Mouse (Mus musculus) CH12.LX (cell line): ENCODE measurements around the gene AC124502.3. TPM values are rescaled to one million over a fixed set of nuclear protein-coding genes. Genes with fewer than 3 reads are reported as not detected.

Experiments
- DNase-seq: peaks from one replicate; pipeline ENCODE4 v3.0.0-alpha.2; 2013; ENCODE audit errors: extremely low read depth
- H3K27ac ChIP-seq: 2 replicates; pipeline ENCODE4 v1.5.1; 2012; ENCODE audit warnings: low read depth, mild to moderate bottlenecking, control low read depth, moderate library complexity; ENCODE audit not compliant: insufficient read depth
- H3K27me3 ChIP-seq: replicated peaks from 2 replicates; pipeline ENCODE3; 2012; ENCODE audit warnings: inconsistent platforms
- H3K36me3 ChIP-seq, 2 experiments: replicated peaks in 1 of 2; 2 replicates each; pipeline versions ENCODE3 to v1.6.1; 2012; ENCODE audit warnings: inconsistent platforms in 1 of 2, low read length in 1 of 2, mild to moderate bottlenecking in 1 of 2, mixed read lengths in 1 of 2, moderate library complexity in 1 of 2; ENCODE audit not compliant: control insufficient read depth in 1 of 2, insufficient read depth in 1 of 2
- H3K4me1 ChIP-seq, 2 experiments: 2 replicates each; pipeline ENCODE4 v1.6.1; 2012; ENCODE audit warnings: inconsistent platforms in 1 of 2, moderate library complexity in 1 of 2; ENCODE audit not compliant: insufficient read depth in 2 of 2, control insufficient read depth in 1 of 2
- H3K4me2 ChIP-seq: 2 replicates; pipeline ENCODE4 v1.6.1; 2012; ENCODE audit warnings: low read depth, mild to moderate bottlenecking, control low read depth; ENCODE audit not compliant: poor library complexity, insufficient read depth, severe bottlenecking
- H3K4me3 ChIP-seq, 3 experiments: fragments of 150-350 bp in 1 of 3; sonication (generic) in 1 of 3; replicated peaks in 1 of 3; 2 replicates each; pipeline versions ENCODE3 to v1.5.1; 2011 to 2012; ENCODE audit warnings: low read depth in 2 of 3, low read length in 2 of 3, mild to moderate bottlenecking in 2 of 3, moderate library complexity in 2 of 3, control low read depth in 1 of 3, improper control_type of control experiment in 1 of 3, inconsistent platforms in 1 of 3, mixed read lengths in 1 of 3; ENCODE audit not compliant: poor library complexity in 1 of 3
- H3K79me2 ChIP-seq: replicated peaks from 2 replicates; pipeline ENCODE4 v1.6.1; 2012; ENCODE audit warnings: mild to moderate bottlenecking, moderate library complexity; ENCODE audit not compliant: control insufficient read depth, poor library complexity, insufficient read depth, severe bottlenecking; ENCODE audit errors: extremely low read depth
- H3K9ac ChIP-seq: 2 replicates; pipeline ENCODE4 v1.6.1; 2012; ENCODE audit warnings: low read depth, mild to moderate bottlenecking, control low read depth, moderate library complexity; ENCODE audit not compliant: insufficient read depth
- H3K9me3 ChIP-seq: replicated peaks from 2 replicates; pipeline ENCODE3; 2012; ENCODE audit warnings: low read length, inconsistent platforms, mixed read lengths
- BHLHE40 ChIP-seq: IDR thresholded peaks from 2 replicates; pipeline ENCODE4 v1.6.1; 2011; ENCODE audit warnings: mild to moderate bottlenecking, low read depth, low read length, improper control_type of control experiment
- CHD2 ChIP-seq: IDR thresholded peaks from 2 replicates; pipeline ENCODE4 v1.6.1; 2011; ENCODE audit warnings: low read length, improper control_type of control experiment
- CTCF ChIP-seq, 2 experiments: IDR thresholded peaks in 1 of 2; conservative IDR thresholded peaks in 1 of 2; 2 replicates each; pipeline ENCODE4 v1.5.1; 2011 to 2012; ENCODE audit warnings: low read depth in 2 of 2, low read length in 2 of 2, improper control_type of control experiment in 1 of 2, inconsistent platforms in 1 of 2, mild to moderate bottlenecking in 1 of 2, moderate library complexity in 1 of 2
- ELF1 ChIP-seq: IDR thresholded peaks from 2 replicates; pipeline ENCODE4 v1.6.1; 2014; ENCODE audit warnings: low read depth, mild to moderate bottlenecking, inconsistent platforms, low read length, improper control_type of control experiment
- EP300 ChIP-seq: IDR thresholded peaks from 2 replicates; pipeline ENCODE4 v1.6.1; 2011; ENCODE audit warnings: low read length, improper control_type of control experiment
- HCFC1 ChIP-seq: IDR thresholded peaks from 2 replicates; pipeline ENCODE4 v1.6.1; 2012; ENCODE audit warnings: low read depth, mild to moderate bottlenecking, inconsistent platforms, low read length, improper control_type of control experiment
- IRF4 ChIP-seq: IDR thresholded peaks from 2 replicates; pipeline ENCODE4 v1.6.1; 2014; ENCODE audit warnings: low read depth, mild to moderate bottlenecking, inconsistent platforms, low read length, improper control_type of control experiment
- KAT2A ChIP-seq: IDR thresholded peaks from 2 replicates; pipeline ENCODE4 v1.6.1; 2012; ENCODE audit warnings: low read length, improper control_type of control experiment, inconsistent platforms; ENCODE audit not compliant: insufficient replicate concordance
- MAFK ChIP-seq: IDR thresholded peaks from 2 replicates; pipeline ENCODE4 v1.6.1; 2011; ENCODE audit warnings: low read length, improper control_type of control experiment; ENCODE audit not compliant: insufficient replicate concordance
- MAZ ChIP-seq: IDR thresholded peaks from 2 replicates; pipeline ENCODE4 v1.6.1; 2012; ENCODE audit warnings: low read depth, mild to moderate bottlenecking, inconsistent platforms, low read length, improper control_type of control experiment, moderate library complexity
- MYC ChIP-seq: IDR thresholded peaks from 2 replicates; pipeline ENCODE4 v1.6.1; 2011; ENCODE audit warnings: low read depth, mild to moderate bottlenecking, improper control_type of control experiment, low read length
- POLR2A ChIP-seq: IDR thresholded peaks from 2 replicates; pipeline ENCODE4 v1.6.1; 2011; ENCODE audit warnings: low read depth, mild to moderate bottlenecking, improper control_type of control experiment, low read length
- POLR2AphosphoS2 ChIP-seq: IDR thresholded peaks from 2 replicates; pipeline ENCODE4 v1.6.1; 2011; ENCODE audit warnings: low read depth, low read length, improper control_type of control experiment
- UBTF ChIP-seq: IDR thresholded peaks from 2 replicates; pipeline ENCODE4 v1.6.1; 2012; ENCODE audit warnings: low read depth, mild to moderate bottlenecking, inconsistent platforms, low read length, improper control_type of control experiment, moderate library complexity
- ZMIZ1 ChIP-seq: IDR thresholded peaks from 2 replicates; pipeline ENCODE4 v1.6.1; 2012; ENCODE audit warnings: low read depth, mild to moderate bottlenecking, inconsistent platforms, low read length, improper control_type of control experiment
- ZNF384 ChIP-seq: IDR thresholded peaks from 2 replicates; pipeline ENCODE4 v1.6.1; 2012; ENCODE audit warnings: low read depth, low read length, improper control_type of control experiment, inconsistent platforms
- dilution Hi-C: fragments of 300-500 bp; cut with MboI; formaldehyde crosslinking; loops from 2 replicates; pipeline ENCODE4 v1.14.3; 2020; ENCODE audit warnings: low sequenced_read_pairs; ENCODE audit not compliant: extremely low pct_unique_long_range_greater_than_20kb, extremely low pct_ligation_motif_present
- in situ Hi-C: fragments of 300-500 bp; cut with MboI; formaldehyde crosslinking; loops from 3 replicates; pipeline ENCODE4 v1.14.3; 2019; ENCODE audit warnings: low sequenced_read_pairs, low pct_ligation_motif_present, low pct_unique_long_range_greater_than_20kb, mixed read lengths
- polyA plus RNA-seq: library from polyadenylated mRNA; unstranded; fragments of >175 nt; gene quantifications from 2 replicates; pipeline ENCODE4 v1.2.1, GENCODE M21; 2012; ENCODE audit warnings: low read depth; ENCODE audit not compliant: insufficient read length
- total RNA-seq, 2 experiments: library from RNA; depleted of rRNA; stranded (reverse); fragments of 300-350 nt in 1 of 2; fragments of >200 nt in 1 of 2; gene quantifications; 2 replicates each; pipeline ENCODE4 v1.2.3; 2012 to 2014

Gene AC124502.3
- total and polyA plus RNA-seq, 3 experiments, result 0.15 to 2.1 (median 0.29) TPM

DNA sequence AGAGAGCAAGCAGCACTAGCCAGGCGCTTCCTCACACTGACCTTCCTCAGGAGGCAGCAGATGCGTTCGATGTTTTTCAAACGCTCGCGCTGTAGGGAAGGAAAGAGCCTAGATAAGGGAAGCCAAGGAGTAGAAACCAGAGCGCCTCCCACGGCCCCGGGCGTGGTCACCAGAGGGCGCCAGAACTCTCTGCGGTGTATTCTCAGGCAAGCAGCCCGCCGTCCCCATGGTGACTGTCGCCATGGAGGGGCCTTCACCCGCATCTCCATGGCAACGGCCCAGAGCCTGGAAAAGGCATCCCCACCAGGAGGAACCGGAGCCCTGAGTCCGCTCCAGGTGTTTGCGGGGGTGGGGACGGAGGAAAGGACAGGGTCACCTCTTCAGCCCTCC lies 55.5 kb downstream of the AC124502.3 start (continued):
- TF ChIP-seq EP300, result no peak
- no peak for TF ChIP-seq HCFC1
- peak; percentile 35; the same call in 1 of the 2 replicates for TF ChIP-seq POLR2A
- no peak for TF ChIP-seq CHD2
- no peak for TF ChIP-seq POLR2AphosphoS2
- no peak for TF ChIP-seq KAT2A
- TF ChIP-seq ZMIZ1, result no peak
- peak in 1 of 2 experiments; percentile 91; a peak in 2 of 4 replicates for TF ChIP-seq CTCF (conservative IDR thresholded peaks at IDR 0.05 in 1 of 2, IDR thresholded peaks at IDR 0.05 in 1 of 2; ENCODE audit: low read depth in 2 of 2, low read length in 2 of 2)
- TF ChIP-seq IRF4, result peak; percentile 42; the same call in 1 of the 2 replicates

DNA sequence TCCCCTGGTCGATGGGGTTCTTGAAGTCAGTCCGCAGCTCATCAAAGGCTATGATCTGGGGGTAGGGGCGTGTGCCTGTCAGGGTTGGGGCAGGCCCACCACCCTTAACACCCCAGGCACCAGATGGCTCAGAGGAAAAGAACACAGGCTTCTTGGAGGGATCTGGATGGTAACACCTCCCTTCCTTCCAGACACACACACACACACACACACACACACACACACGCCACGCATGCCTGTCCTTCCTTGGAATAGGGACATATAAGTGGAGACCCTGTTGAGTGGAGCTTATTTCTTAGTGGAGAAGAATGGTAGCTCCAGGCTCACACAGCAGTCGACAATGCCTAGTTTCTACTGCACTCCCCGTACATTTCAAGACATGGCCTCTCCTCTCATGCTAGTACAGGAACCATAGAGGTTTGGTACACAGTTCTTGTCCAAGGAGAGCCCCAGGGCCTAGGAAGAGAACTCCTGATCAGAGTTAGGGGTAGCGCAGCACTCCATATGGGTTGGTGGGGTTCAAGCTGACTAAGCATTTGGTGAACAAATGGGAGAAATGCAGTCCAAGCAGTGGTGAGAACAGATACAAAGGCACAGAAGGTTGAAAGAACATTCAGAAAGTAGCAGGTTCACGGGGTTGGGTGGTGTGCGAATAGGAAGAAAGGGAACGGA lies 56.2 kb downstream of the AC124502.3 start:
- H3K4me3 ChIP-seq, result no peak overlapping the region
- peaks cover 36 to 54% of the 10 kb centered on the region in 2 experiments for H3K36me3 ChIP-seq
- H3K27me3 ChIP-seq, result no peaks in the 10 kb centered on the region
- no peak overlapping the region for H3K4me2 ChIP-seq
- dilution Hi-C loops, result no loop called here
- H3K9me3 ChIP-seq, result no peaks in the 10 kb centered on the region
- no peak overlapping the region for H3K27ac ChIP-seq
- H3K9ac ChIP-seq, result no peak overlapping the region
- peaks cover 10% of the 10 kb centered on the region in 2 experiments; a peak in 3 of 4 replicates for H3K4me1 ChIP-seq
- TF ChIP-seq MAFK, result 0 out of 2 replicates have a peak, but pooled peaks have one; percentile 22
- no peak for TF ChIP-seq BHLHE40
- TF ChIP-seq POLR2AphosphoS2, result peak; percentile 73; the same call in 1 of the 2 replicates
- 0 out of 2 replicates have a peak, but pooled peaks have one; percentile 38 for TF ChIP-seq ZMIZ1
- no peak for TF ChIP-seq UBTF
- no peak for TF ChIP-seq MYC
- in situ Hi-C loops, result loop anchor here (5.0 kb wide), 1 partner anchor 47 kb away; no protein-coding TSS in a partner anchor
- no peaks in the 10 kb centered on the region for H3K79me2 ChIP-seq
- no peak for DNase-seq

DNA sequence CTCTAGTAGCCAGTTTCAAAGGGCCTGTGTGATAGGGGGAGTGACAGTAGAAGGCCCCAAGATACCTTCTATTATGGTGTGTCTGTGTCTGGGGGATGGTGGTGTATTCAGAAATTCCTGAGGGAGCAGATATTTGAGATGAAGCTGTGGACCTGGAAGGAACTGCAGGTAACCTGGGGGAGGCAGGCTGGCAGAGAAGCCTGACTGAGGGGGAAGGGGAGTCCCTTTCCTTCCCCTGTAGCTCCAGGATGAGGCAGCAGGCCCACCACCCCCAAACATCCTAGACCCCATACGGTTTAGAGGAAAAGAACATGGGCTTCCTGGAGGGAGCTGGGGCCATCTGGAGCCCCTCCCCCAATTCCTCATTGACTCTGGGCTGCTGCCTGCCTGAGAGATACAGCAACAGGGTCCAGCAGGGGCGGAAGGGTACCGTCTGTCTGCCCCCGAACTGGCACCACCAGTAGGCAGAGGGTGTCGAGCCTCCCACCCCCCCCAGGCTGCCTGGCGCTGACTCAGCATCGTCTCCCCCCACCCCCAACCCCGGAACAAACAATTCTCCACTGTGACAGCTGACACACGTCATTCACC lies 57.3 kb downstream of the AC124502.3 start:
- Histone ChIP-seq H3K79me2 (no peaks in the 10 kb centered on the region), H3K27me3 (no peaks in the 10 kb centered on the region), H3K4me2 (no peak overlapping the region), H3K4me3 (no peak overlapping the region), H3K4me1 (peaks cover 10% of the 10 kb centered on the region in 2 experiments; a peak in 3 of 4 replicates), H3K27ac (no peak overlapping the region), H3K9me3 (no peaks in the 10 kb centered on the region), H3K36me3 (peaks cover 40 to 55% of the 10 kb centered on the region in 2 experiments), H3K9ac (no peak overlapping the region)
- DNase-seq, result no peak
- TF ChIP-seq ELF1, result no peak
- TF ChIP-seq POLR2AphosphoS2, result no peak
- TF ChIP-seq ZNF384, result no peak
- TF ChIP-seq MAZ, result no peak
- in situ Hi-C loops, result no loop called here
- dilution Hi-C loops, result no loop called here
